In the genomic region with DNA sequence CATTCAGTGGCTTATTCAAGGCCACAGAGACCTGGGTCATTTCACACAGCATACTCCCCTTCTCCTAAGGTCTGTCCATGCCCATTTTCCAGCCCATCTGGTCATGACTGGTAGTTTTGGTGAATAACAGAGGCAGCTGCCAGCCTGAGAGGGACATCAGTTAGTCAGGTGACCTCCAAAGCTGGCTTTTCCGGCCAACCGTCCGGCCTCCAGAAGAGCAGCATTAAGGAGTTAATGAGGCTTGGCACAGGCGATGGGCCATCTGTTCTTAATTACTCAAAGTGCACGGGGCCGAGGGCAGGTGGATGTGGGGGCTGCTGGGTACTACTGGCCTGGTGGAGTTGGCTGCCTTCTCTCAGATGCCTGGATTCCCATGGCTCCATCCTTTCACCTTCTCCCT, we compare ENCODE assay signal across 11 mouse cellular contexts.
DNase-seq lines count a peak whose midpoint lies in the region; ATAC-seq and TF ChIP-seq lines count a peak whose summit lies in the region.
"Had no signal": no experiment of that assay in that cellular context is flagged by ENCODE, and none has a peak within 500 bp of the region (broad histone marks: within the 10 kb centered on the region; RNA-seq: fewer than 3 reads in every experiment).

No protein-coding gene starts in this region.

- no peak overlapping the region for H3K9ac ChIP-seq in kidney, embryonic 15.5 days
- H3K9ac ChIP-seq in limb, embryonic 11.5 days (ENCODE audit: low read length), result no peak overlapping the region
- H3K9ac ChIP-seq in midbrain, embryonic 13.5 days (replicated peaks), result no peak overlapping the region
- H3K9ac ChIP-seq: forebrain, postnatal 0 days; liver, embryonic 15.5 days had no signal

- WGBS in kidney, embryonic 15.5 days, result 17% methylated on average over 6 of the region's 6 CpGs
- WGBS in kidney, adult 2 months, result 26% methylated on average over 6 of the region's 6 CpGs
- WGBS in limb, embryonic 11.5 days, result 19% methylated on average over 6 of the region's 6 CpGs
- WGBS in midbrain, embryonic 13.5 days, result 69% methylated on average over 6 of the region's 6 CpGs

- H3K4me3 ChIP-seq in kidney, embryonic 15.5 days (replicated peaks), result no peak overlapping the region
- no peak overlapping the region for H3K4me3 ChIP-seq in kidney, adult 2 months (ENCODE audit: insufficient read depth, low read depth, low read length)
- no peak overlapping the region for H3K4me3 ChIP-seq in limb, embryonic 11.5 days (ENCODE audit: low read depth, low read length)
- H3K4me3 ChIP-seq in midbrain, embryonic 13.5 days (replicated peaks), result no peak overlapping the region
- H3K4me3 ChIP-seq: heart, embryonic 10.5 days; liver, embryonic 15.5 days had no signal

- no peaks in the 10 kb centered on the region for H3K9me3 ChIP-seq in kidney, embryonic 15.5 days (replicated peaks)
- no peaks in the 10 kb centered on the region for H3K9me3 ChIP-seq in limb, embryonic 11.5 days (ENCODE audit: control insufficient read depth, low read length)
- no peaks in the 10 kb centered on the region for H3K9me3 ChIP-seq in midbrain, embryonic 13.5 days
- H3K9me3 ChIP-seq: heart, embryonic 10.5 days; liver, embryonic 15.5 days had no signal

- no peaks in the 10 kb centered on the region for H3K27me3 ChIP-seq in kidney, embryonic 15.5 days
- H3K27me3 ChIP-seq in kidney, adult 2 months (replicated peaks; ENCODE audit: control insufficient read depth, insufficient read depth, low read length), result no peaks in the 10 kb centered on the region
- no peaks in the 10 kb centered on the region for H3K27me3 ChIP-seq in limb, embryonic 11.5 days (ENCODE audit: control insufficient read depth, insufficient read depth, low read length)
- H3K27me3 ChIP-seq in midbrain, embryonic 13.5 days, result no peaks in the 10 kb centered on the region
- H3K27me3 ChIP-seq: liver, embryonic 15.5 days had no signal

- no peak overlapping the region for H3K4me2 ChIP-seq in kidney, embryonic 15.5 days
- no peak overlapping the region for H3K4me2 ChIP-seq in limb, embryonic 11.5 days (ENCODE audit: low read depth, severe bottlenecking)
- H3K4me2 ChIP-seq in midbrain, embryonic 13.5 days (replicated peaks), result no peak overlapping the region
- H3K4me2 ChIP-seq: liver, embryonic 15.5 days had no signal

- TF ChIP-seq CTCF in kidney, adult 2 months (conservative IDR thresholded peaks at IDR 0.05; ENCODE audit: insufficient read depth, insufficient read length, low read depth, low read length), result no peak

- no peaks in the 10 kb centered on the region for H3K36me3 ChIP-seq in kidney, embryonic 15.5 days
- H3K36me3 ChIP-seq in kidney, adult 2 months (ENCODE audit: control insufficient read depth, insufficient read depth, low read length), result no peaks in the 10 kb centered on the region
- no peaks in the 10 kb centered on the region for H3K36me3 ChIP-seq in limb, embryonic 11.5 days (ENCODE audit: control insufficient read depth, insufficient read depth, low read length)
- H3K36me3 ChIP-seq in midbrain, embryonic 13.5 days, result no peaks in the 10 kb centered on the region
- H3K36me3 ChIP-seq: heart, embryonic 10.5 days; liver, embryonic 15.5 days had no signal

- H3K27ac ChIP-seq in kidney, embryonic 15.5 days, result no peak overlapping the region
- H3K27ac ChIP-seq in kidney, adult 2 months (ENCODE audit: insufficient read depth, low read depth, low read length), result no peak overlapping the region
- no peak overlapping the region for H3K27ac ChIP-seq in limb, embryonic 11.5 days (replicated peaks; ENCODE audit: low read depth, low read length)
- no peak overlapping the region for H3K27ac ChIP-seq in midbrain, embryonic 13.5 days
- H3K27ac ChIP-seq: heart, embryonic 10.5 days; liver, embryonic 15.5 days had no signal

- TF ChIP-seq POLR2A in kidney, adult 2 months (IDR thresholded peaks at IDR 0.05; ENCODE audit: low read depth, low read length), result no peak

- peak; percentile 93 for ATAC-seq in kidney, embryonic 15.5 days (replicated peaks; ENCODE audit: low FRiP score)
- ATAC-seq in limb, embryonic 11.5 days (ENCODE audit: insufficient number of reproducible peaks, low FRiP score, low TSS enrichment, low read depth), result peak; percentile 83
- no peak for ATAC-seq in midbrain, embryonic 13.5 days
- ATAC-seq: forebrain, postnatal 0 days had no signal

- no peak for DNase-seq in kidney, adult 2 months
- DNase-seq in adrenal gland, postnatal 25 days, result peak; percentile 6
- DNase-seq in cerebellum, postnatal 36 days, result peak; percentile 53 to 63
- DNase-seq in limb, embryonic 11.5 days (ENCODE audit: low spot score), result peak; percentile 75
- DNase-seq in frontal cortex, postnatal 14 days (ENCODE audit: low spot score in 2 of 2), result no peak
- no peak for DNase-seq in ovary, adult 18-20 months (ENCODE audit: low spot score)
- DNase-seq: forebrain, postnatal 0 days had no signal

- H3K4me1 ChIP-seq in kidney, embryonic 15.5 days, result peaks cover 6% of the 10 kb centered on the region; the same call in 1 of the 2 replicates
- no peaks in the 10 kb centered on the region for H3K4me1 ChIP-seq in kidney, adult 2 months (ENCODE audit: control insufficient read depth, insufficient read depth, low read length)
- H3K4me1 ChIP-seq in limb, embryonic 11.5 days (ENCODE audit: control insufficient read depth, insufficient read depth, low read length), result peaks cover 6% of the 10 kb centered on the region
- no peaks in the 10 kb centered on the region for H3K4me1 ChIP-seq in midbrain, embryonic 13.5 days (replicated peaks)
- H3K4me1 ChIP-seq: heart, embryonic 10.5 days; liver, embryonic 15.5 days had no signal

Comparison
In these comparisons a context has a peak if more than half of its experiments do, and no peak if none do; other contexts are left out.
1. DNase-seq: peak in adrenal gland, postnatal 25 days (single experiment), cerebellum, postnatal 36 days (2 of 2) and limb, embryonic 11.5 days (single experiment); none in kidney, adult 2 months (single experiment), frontal cortex, postnatal 14 days (0 of 2) and ovary, adult 18-20 months (single experiment).